Mouse (Mus musculus) midbrain, postnatal 0 days (tissue): ENCODE data around the gene Slc46a2. TPM values are rescaled to one million over a fixed set of nuclear protein-coding genes. Genes with fewer than 3 reads are reported as not detected.

Experiments
- ATAC-seq: fragments of 200-750 bp; cut with Nextera tagmentation; 2 replicates; pipeline ENCODE4 v1.8.0; 2017; ENCODE audit warnings: moderate number of reproducible peaks, mild to moderate bottlenecking, moderate TSS enrichment, moderate library complexity; ENCODE audit not compliant: low FRiP score
- DNase-seq: peaks from one replicate; pipeline ENCODE4 v3.0.0-alpha.2; 2015; ENCODE audit warnings: low spot score
- H3K27ac ChIP-seq: fragments of 300-500 bp; sonication (generic); 2 replicates; pipeline ENCODE4 v1.5.1; 2014; ENCODE audit warnings: low read depth, mild to moderate bottlenecking, low read length, mixed read lengths
- H3K27me3 ChIP-seq: fragments of 300-500 bp; sonication (generic); 2 replicates; pipeline ENCODE4 v1.6.1; 2014; ENCODE audit warnings: low read length, control low read depth, mixed read lengths; ENCODE audit not compliant: insufficient read depth
- H3K36me3 ChIP-seq: fragments of 300-500 bp; sonication (generic); 2 replicates; pipeline ENCODE4 v1.6.1; 2014; ENCODE audit warnings: low read length, control low read depth, mixed read lengths; ENCODE audit not compliant: insufficient read depth
- H3K4me1 ChIP-seq: fragments of 300-500 bp; sonication (generic); 2 replicates; pipeline ENCODE4 v1.6.1; 2014; ENCODE audit warnings: mild to moderate bottlenecking, control low read depth, antibody characterized with exemption, low read length, mixed read lengths; ENCODE audit not compliant: insufficient read depth
- H3K4me2 ChIP-seq: fragments of 300-500 bp; sonication (generic); 2 replicates; pipeline ENCODE4 v1.6.1; 2014; ENCODE audit warnings: low read depth, mild to moderate bottlenecking, low read length, mixed read lengths; ENCODE audit not compliant: poor library complexity, severe bottlenecking
- H3K4me3 ChIP-seq: fragments of 300-500 bp; sonication (generic); 2 replicates; pipeline ENCODE4 v1.5.1; 2014; ENCODE audit warnings: low read depth, mild to moderate bottlenecking, low read length, moderate library complexity
- H3K9ac ChIP-seq: fragments of 300-500 bp; sonication (generic); replicated peaks from 2 replicates; pipeline ENCODE4 v1.6.1; 2014; ENCODE audit warnings: mild to moderate bottlenecking, low read length, moderate library complexity, mixed read lengths; ENCODE audit not compliant: poor library complexity, severe bottlenecking
- H3K9me3 ChIP-seq: fragments of 300-500 bp; sonication (generic); 2 replicates; pipeline ENCODE4 v1.6.1; 2016; ENCODE audit warnings: low read length, control low read depth
- CTCF ChIP-seq: IDR thresholded peaks from 2 replicates; pipeline ENCODE4 v1.5.1; 2016; ENCODE audit warnings: antibody characterized with exemption, mild to moderate bottlenecking
- WGBS: fragments of 180-500 bp; shearing (Covaris S2); extraction: QIAGEN DNeasy Blood & Tissue Kit; methylation state at CpG from one replicate; pipeline ENCODE4 v1.1.7; 2014; 5-methylcytosine and 5-hydroxymethylcytosine counted together
- polyA plus RNA-seq: library from polyadenylated mRNA; unstranded; fragments of >200 nt; fragmentation: Nextera tagmentation; extraction: Ambion mirVana; gene quantifications from 2 replicates; pipeline ENCODE4 v1.2.1, GENCODE M21; 2015
- total RNA-seq: library from RNA; depleted of rRNA; stranded (reverse); fragments of >200 nt; gene quantifications from 2 replicates; pipeline ENCODE4 v1.2.3, GENCODE M21; 2014

The Slc46a2 gene
- total and polyA plus RNA-seq, 2 experiments from 2014 or later, result 0.05 to 0.16 TPM

GRCm38 (mm10) chr4:59887011-59887410, 27.8 kb downstream of the Slc46a2 start:
- no peaks in the 10 kb centered on the region for H3K4me1 ChIP-seq
- no peak overlapping the region for H3K27ac ChIP-seq
- DNase-seq (no peak), ATAC-seq (no peak)
- no peak overlapping the region for H3K9ac ChIP-seq
- peaks cover 21% of the 10 kb centered on the region for H3K36me3 ChIP-seq
- H3K4me2 ChIP-seq, result no peak overlapping the region
- no peaks in the 10 kb centered on the region for H3K9me3 ChIP-seq
- no peak overlapping the region for H3K4me3 ChIP-seq
- TF ChIP-seq CTCF, result no peak
- H3K27me3 ChIP-seq, result no peaks in the 10 kb centered on the region
- WGBS, result 90% methylated on average over 5 of the region's 5 CpGs

DNA sequence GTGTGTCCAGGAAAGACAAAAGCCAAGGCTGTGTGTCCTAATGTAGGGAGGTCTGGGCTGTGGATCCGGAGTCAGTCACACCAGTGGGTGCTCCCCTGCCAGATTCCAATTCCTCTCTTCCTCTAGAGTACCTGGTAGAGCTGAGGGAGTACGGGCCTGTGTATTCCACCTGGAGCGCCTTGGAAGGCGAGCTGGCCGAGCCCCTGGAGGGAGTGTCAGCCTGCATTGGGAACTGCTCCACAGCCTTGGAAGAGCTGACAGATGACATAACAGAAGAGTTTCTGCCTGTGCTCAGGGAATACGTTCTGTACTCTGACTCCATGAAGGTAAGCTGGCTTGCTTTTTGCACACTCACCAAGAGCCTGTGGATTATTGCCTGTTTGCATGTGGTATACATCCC, 28.6 kb downstream of the Slc46a2 start:
- ATAC-seq, result no peak
- Histone ChIP-seq H3K4me2 (no peak overlapping the region), H3K4me3 (no peak overlapping the region), H3K27ac (no peak overlapping the region), H3K4me1 (no peaks in the 10 kb centered on the region), H3K9me3 (no peaks in the 10 kb centered on the region), H3K36me3 (peaks cover 21% of the 10 kb centered on the region), H3K27me3 (no peaks in the 10 kb centered on the region), H3K9ac (no peak overlapping the region)
- WGBS, result 95% methylated on average over 6 of the region's 6 CpGs
- TF ChIP-seq CTCF, result no peak
- no peak for DNase-seq

DNA sequence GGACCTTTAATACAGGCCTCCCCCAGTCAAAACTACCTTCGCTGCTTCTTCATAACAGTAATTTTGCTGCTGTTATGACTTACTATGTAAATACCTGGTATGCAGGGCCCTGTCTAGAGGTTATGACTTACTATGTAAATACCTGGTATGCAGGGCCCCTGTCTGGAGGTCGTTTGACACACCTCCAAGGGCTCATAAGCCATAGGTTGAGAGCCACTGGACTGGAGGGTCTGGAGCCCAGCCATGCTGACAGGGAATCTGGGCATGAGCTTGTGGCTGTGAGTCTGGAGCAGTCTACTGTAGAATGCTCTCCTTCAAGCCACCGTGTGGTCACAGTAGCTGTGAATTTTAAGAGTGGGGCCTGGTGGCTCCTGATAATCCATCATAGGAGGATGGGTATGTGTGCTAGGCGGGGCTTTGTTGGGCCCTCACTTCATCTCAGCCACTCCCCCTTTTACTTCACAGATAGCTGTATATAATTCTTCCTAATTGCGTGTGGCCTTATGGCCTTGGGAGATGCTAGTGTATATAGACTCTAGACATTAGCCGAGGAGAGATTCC, 30.6 kb downstream of the Slc46a2 start:
- Histone ChIP-seq H3K27me3 (no peaks in the 10 kb centered on the region), H3K9me3 (no peaks in the 10 kb centered on the region), H3K4me1 (no peaks in the 10 kb centered on the region), H3K36me3 (peaks cover 22% of the 10 kb centered on the region), H3K4me3 (no peak overlapping the region), H3K27ac (no peak overlapping the region), H3K9ac (no peak overlapping the region), H3K4me2 (no peak overlapping the region)
- TF ChIP-seq CTCF, result no peak
- no peak for ATAC-seq
- DNase-seq, result no peak
- 93% methylated on average over 6 of the region's 6 CpGs for WGBS

GRCm38 (mm10) chr4:59881210-59881609, 33.6 kb downstream of the Slc46a2 start:
- no peak overlapping the region for H3K4me2 ChIP-seq
- H3K4me3 ChIP-seq, result no peak overlapping the region
- H3K9ac ChIP-seq, result no peak overlapping the region
- 85% methylated on average over 2 of the region's 2 CpGs for WGBS
- H3K36me3 ChIP-seq, result peaks cover 18% of the 10 kb centered on the region
- no peak for TF ChIP-seq CTCF
- no peaks in the 10 kb centered on the region for H3K4me1 ChIP-seq
- no peak overlapping the region for H3K27ac ChIP-seq
- DNase-seq (no peak), ATAC-seq (no peak)
- no peaks in the 10 kb centered on the region for H3K9me3 ChIP-seq
- H3K27me3 ChIP-seq, result no peaks in the 10 kb centered on the region

DNA sequence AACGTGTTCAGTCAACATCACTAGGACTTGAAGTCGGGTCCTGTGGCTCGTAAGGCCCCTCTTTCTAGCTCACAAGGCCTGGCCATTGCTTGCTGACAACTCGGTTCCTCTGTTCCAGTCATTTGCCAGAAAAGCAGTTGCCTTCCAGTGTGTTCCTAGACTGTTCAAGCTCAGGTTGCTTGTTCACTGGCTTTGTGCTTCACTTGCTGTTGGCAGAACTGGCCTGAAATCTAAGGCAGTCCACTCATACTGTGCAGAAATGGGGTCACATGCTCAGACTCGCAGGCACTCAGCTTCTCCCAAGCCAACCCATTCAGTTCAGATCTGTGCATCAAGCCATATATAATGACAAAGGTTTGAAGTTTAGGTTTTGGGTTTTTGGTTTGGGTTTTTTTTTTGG, 34.1 kb downstream of the Slc46a2 start:
- DNase-seq, result no peak

GRCm38 (mm10) chr4:59879444-59879843, 35.4 kb downstream of the Slc46a2 start:
- H3K9ac ChIP-seq, result no peak overlapping the region
- H3K4me2 ChIP-seq, result no peak overlapping the region
- H3K9me3 ChIP-seq, result no peaks in the 10 kb centered on the region
- H3K4me1 ChIP-seq, result no peaks in the 10 kb centered on the region
- H3K36me3 ChIP-seq, result peaks cover 8% of the 10 kb centered on the region; the same call in 1 of the 2 replicates
- WGBS, result 84% methylated on average over 3 of the region's 3 CpGs
- DNase-seq (peak; percentile 34), ATAC-seq (no peak)
- TF ChIP-seq CTCF, result no peak
- H3K4me3 ChIP-seq, result no peak overlapping the region
- H3K27ac ChIP-seq, result no peak overlapping the region
- H3K27me3 ChIP-seq, result no peaks in the 10 kb centered on the region

More for the DNA sequence above, 34.1 kb downstream of the Slc46a2 start:
- Histone ChIP-seq H3K4me1 (no peaks in the 10 kb centered on the region), H3K36me3 (peaks cover 17% of the 10 kb centered on the region), H3K27me3 (no peaks in the 10 kb centered on the region), H3K27ac (no peak overlapping the region), H3K4me2 (no peak overlapping the region), H3K4me3 (no peak overlapping the region), H3K9me3 (no peaks in the 10 kb centered on the region), H3K9ac (no peak overlapping the region)
- WGBS, result 90% methylated on average over 5 of the region's 5 CpGs
- no peak for ATAC-seq
- no peak for TF ChIP-seq CTCF
